Mouse (Mus musculus): Measurements from ENCODE around the gene Kpnb1.
"Not testable (repeated sequence)": the region's sequence is repeated elsewhere in the genome, so short reads cannot be mapped to it uniquely, and the experiment has no call there.

Kpnb1 gene

DNA sequence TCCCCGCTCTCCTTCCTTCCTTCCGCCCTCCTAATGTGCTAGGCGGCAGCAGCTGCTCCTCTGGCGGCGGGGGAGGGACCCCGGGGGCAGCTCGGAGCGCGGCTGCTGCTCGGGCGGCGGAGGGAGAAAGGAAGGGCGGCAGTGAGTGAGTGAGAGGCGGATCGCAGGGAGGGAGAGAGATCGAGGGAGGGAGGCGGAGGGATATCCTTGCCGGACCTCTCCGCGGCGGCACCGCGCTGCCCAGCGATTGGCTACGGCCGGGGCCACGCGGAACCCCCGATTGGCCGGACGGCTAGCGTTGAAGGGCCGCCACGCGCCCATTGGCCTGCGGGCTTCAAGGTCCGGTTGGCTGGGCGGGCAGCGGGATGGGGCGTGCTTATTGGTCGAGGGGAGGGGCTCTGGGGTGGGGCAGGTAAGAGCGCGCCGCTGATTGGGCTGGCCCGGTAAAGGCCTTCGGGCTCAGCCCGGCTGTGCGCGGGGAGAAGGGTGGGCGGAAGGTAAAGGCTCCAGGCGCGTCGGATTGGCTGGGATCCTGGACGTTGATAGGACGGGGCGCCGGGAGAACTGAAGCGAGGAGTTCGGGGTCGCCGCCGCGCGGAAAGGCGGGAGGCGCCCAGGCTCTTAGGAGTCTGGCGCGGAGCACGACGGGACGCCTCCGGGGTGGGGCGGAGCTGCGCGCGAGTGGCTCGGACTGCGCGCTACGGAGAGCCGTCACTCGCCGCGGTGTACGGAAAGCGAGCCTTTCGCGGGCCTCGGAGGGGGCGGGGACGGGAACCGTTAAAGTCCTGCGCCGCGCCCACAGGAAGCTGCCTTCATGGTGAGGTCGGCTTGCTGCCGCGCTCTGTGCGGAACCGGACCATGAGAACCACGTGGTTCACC lies at the start of gene Kpnb1:
Gene Kpnb1 (minus strand): TSS at position 118 of the 879 bp plus-strand sequence.
- DNase-seq = peak; percentile 96

GRCm38 (mm10) chr11:97232436-97232835 lies 44.8 kb upstream of the Kpnb1 start:
- DNase-seq = no peak

DNA sequence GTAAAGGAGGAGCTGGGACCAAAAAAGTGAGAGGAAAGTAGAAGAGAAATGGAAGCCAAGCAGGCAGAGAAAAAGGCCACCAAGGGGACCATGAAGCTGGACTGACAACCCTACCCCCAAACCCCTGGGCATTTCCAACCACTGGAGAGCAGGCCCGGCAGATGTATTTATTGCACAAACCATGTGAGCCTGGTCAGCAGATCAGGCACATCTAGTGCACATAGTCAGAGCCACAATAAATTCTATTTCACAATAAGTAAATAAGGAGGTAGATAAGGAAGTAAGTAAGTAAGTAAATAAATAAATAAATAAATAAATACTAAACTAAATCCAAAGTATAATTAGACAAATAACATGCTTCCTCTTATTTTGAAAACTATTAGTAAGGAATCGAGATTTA lies 41.7 kb upstream of the Kpnb1 start:
- no peak for DNase-seq

DNA sequence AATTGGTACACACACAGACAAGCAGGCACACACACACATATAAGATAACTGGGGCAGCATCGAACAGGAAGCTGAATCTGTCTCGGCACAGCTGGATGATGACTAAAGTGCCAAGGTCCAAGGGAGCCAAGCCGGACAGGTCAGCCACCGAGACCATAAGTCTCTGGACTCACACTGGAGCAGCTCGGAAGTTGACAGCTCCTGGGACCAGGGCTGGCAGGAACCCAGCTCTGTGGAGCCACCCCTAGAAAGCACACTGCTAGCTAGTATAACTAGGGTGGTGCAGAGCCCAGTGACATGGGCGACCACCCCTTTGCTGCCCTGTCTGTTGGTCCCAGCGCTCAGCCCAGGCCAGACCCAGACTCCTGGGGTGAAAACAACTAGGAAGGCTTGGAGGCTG lies 41.3 kb upstream of the Kpnb1 start:
- no peak for DNase-seq

GRCm38 (mm10) chr11:97226131-97226530 lies 38.5 kb upstream of the Kpnb1 start:
- DNase-seq = no peak

DNA sequence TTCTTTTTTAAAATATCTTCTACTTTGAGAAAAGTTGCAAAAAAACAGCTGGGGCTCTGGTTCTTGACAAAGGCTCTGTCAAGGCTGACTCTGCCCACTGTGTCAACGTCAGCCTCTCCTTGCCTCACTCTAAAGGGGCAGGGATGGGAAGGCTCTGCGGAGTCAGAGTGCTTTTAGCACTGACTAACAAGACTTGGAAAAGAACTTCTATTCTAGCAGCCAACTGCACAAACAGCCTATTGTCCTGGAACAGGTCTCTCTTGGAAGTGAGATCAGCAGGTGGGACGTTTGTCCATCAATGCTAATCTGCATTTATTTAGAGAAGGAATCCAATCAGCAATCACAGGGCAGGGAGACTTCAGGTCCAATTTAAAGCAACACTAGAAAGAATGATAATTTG lies 35.8 kb upstream of the Kpnb1 start:
- DNase-seq = no peak

GRCm38 (mm10) chr11:97221611-97222010 lies 33.9 kb upstream of the Kpnb1 start:
- DNase-seq = no peak

DNA sequence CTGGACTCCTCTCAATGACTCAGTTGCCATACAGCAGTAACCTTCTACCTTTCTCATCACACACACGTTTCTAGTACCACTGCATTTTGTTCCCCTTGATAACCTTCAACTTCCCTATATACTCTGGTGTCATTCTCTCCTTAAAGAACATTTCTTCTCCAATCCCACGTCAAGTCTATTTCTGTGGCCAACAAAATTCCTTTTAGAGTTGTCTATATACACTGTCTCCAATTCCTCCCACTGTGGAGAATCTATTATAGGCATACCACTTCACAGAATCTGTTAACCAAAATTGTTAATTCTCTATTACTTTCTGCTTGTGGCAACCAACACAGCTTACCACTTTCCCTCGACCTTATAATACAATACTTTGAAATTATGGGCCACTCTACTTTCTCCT lies 32.5 kb upstream of the Kpnb1 start:
- DNase-seq = no peak

GRCm38 (mm10) chr11:97214411-97214810 lies 26.7 kb upstream of the Kpnb1 start:
- DNase-seq = no peak

GRCm38 (mm10) chr11:97210728-97211400 lies 23.2 kb upstream of the Kpnb1 start:
- DNase-seq = no peak

DNA sequence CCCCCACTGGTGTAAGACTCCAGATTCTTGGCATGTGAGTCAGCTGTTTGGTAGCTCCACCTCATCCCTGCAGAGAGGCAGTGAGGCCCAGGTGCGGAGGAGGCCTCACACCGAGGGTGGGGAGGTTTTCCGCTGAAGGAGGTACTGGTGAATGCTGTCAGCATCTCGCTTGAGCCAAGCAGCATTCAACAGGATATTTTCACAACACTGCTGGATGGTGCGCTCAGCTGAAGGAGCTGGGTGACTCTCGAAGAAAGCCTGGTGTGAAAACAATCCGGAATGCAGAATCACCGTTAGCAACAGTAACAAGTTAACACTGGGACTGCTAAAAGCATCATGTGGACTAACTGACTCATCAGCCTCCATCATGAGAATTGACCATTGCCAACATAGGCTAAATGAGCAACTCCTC lies 19.3 kb upstream of the Kpnb1 start:
- no peak for DNase-seq

DNA sequence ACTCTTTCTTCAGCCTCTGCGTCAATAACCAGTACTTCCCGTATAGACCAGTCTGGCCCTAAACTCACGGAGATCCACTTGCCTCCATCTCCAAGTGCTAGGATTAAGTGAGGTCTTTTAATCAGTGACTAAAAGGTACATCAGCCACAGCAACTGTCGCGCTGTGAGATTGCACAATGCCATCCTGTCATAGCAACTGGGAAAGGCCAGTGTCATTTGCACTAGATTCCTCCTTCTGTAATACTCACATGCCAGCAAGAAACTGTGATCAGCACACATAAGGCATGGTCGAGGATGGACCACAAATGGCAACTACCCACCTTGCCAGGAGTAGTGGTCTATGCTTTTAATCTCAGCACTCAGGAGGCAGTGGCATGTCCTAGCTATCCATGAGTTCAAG lies 11.8 kb upstream of the Kpnb1 start:
- no peak for DNase-seq

DNA sequence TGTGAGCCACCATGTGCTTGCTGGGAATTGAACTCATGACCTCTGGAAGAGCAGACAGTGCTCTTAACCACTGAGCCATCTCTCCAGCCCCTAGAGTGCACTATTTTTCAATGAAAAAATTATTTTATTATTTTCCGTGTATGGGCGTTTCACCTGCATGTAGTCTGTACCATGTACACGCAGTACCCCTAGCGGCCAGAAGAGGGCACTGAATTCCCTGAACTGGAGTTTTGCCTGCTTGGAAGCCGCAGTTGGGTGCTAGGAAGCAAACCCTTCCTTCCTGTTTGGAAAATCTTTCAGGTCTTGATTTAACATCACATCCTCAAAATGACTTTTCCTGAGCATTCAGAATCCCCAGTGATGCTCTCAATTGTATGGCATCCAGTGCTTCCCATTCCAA lies 10.9 kb upstream of the Kpnb1 start:
- peak; percentile 84 for DNase-seq

DNA sequence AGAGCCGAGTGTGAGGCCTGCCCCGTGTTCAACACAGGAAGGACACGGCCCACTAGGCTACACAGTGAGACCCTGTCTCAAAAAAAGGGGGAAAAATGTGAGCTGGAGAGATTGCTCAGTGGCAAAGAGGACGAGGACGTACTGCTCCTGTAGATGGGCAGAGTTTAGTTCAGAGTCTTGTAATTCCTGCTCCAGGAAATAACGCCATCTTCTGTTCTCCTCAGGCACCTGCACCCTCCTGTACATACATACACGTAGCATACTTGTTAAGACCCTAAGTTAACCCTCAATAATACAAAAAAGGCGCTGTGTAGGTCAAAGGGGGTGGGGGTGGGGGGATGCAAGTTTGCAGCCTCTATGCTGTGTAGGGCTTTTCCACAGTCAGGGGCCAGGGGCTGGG lies 9.3 kb upstream of the Kpnb1 start:
- no peak for DNase-seq

- no peak for DNase-seq
These were observed 8.9 kb upstream of the Kpnb1 start for GRCm38 (mm10) chr11:97196541-97196940.

- no peak for DNase-seq
These were observed 4.9 kb upstream of the Kpnb1 start for GRCm38 (mm10) chr11:97192621-97192951.

- no peak for DNase-seq
These were observed 4.4 kb upstream of the Kpnb1 start for GRCm38 (mm10) chr11:97191915-97192620.

DNA sequence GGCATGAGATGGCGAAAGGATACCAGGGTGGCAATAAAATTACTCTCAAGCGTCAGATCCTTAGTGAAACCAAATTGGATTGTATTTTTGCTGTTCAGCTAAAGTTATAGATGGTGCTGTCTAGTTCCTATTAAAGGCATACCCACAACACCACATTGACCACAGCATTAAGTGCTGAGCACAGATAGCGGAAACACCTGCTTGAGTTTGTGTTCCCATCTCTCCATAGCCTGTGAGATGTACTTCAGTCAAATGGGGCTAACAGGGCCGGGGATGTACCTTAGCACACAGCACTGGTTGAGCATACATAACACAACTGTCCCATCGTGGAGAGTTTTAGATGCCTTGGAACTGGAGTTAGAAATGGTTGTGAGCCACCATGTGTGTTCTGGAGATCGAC lies 3.3 kb upstream of the Kpnb1 start:
- DNase-seq = no peak

GRCm38 (mm10) chr11:97189645-97190044 lies 2.0 kb upstream of the Kpnb1 start:
- not testable (repeated sequence) for DNase-seq

DNA sequence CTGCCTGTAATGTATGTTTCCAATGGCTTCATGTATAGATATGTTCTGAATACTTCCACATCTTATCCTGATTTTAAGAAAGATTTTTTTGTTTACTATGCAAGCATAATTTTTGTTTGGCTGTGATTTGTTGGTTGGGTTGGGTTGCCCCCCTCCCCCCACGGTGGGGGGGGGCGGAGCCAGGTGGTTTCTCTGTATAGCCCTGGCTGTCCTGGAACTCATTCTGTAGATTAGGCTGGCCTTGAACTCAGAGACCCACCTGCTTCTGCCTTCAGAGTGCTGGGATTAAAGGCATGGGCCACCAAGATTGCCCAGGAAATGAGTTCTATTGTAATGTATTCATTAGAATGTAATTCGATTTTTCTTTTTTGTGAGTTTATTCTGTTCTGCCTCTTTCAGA lies 1.6 kb upstream of the Kpnb1 start:
- DNase-seq = peak; percentile 22

DNA sequence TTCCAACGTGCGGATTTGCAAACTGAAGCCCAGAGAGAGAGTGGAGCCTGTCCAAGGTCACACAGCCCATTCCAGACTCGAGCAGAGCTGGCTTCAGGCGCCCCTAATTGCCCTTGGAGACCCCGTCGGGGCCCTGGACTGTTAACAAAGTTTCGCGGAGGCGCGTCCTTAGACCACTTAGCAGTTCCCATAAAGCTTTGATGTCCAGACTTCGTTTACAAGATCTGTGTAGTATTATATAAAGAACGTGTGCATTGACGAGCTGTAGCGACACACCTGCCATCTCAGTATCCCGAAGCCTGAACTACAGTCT lies 918 bp upstream of the Kpnb1 start:
- no peak for DNase-seq

DNA sequence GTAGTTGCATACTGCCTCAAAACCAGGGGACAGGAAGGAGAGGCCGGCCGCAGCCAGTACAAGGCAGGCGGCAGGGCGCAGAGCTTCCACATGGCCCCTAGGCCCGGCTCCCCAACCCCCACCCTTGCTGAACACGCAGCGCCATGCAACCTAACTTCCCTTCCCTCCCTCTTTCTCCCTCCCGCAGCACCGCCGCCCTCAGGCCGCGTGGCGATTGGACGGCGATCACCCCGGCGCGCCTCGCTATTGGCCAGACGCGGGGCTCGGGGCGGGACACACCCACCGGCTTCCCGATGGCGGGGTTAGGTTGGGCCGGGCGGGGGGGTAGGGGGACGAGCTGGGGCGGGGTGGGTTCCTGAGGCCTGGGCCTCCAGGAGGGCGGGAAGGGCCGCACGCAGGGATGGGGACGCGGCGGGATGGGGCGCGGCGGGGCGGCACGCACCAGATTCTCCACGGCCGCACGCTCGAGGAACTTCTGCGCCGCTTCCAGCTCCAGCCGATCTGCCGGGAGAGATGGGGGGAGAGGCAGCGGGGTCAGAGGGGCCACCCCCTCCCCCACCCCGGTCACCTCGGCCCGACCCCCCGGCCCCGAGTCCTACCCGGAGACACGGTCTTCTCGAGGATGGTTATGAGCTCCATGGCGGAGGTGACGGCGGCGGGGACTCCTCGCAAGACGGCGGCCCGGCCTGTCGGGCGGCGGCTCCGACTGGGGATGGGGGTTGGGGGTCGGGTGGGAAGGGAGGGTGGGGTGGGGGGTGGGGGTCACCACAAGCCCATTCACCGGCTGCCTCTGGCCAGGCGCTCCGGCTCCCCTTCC lies 526 bp downstream of the Kpnb1 start:
- peak; percentile 98 for DNase-seq
